Mouse (Mus musculus): Measurements from ENCODE around the gene Mup5. TPM values are rescaled to one million over a fixed set of nuclear protein-coding genes. Genes with fewer than 3 reads are reported as not detected.
"Not testable (repeated sequence)": the region's sequence is repeated elsewhere in the genome, so short reads cannot be mapped to it uniquely, and the experiment has no call there.

Gene Mup5
- polyA plus RNA-seq, 2 experiments: not detected

GRCm38 (mm10) chr4:61813435-61813834, 21.6 kb downstream of the Mup5 start:
- ATAC-seq (ENCODE audit: insufficient read depth): no peak
- H3K27me3 ChIP-seq (ENCODE audit: control insufficient read depth, insufficient read depth, low read length): no peaks in the 10 kb centered on the region

GRCm38 (mm10) chr4:61811193-61811592, 23.8 kb downstream of the Mup5 start:
- not testable (repeated sequence) for ATAC-seq (ENCODE audit: insufficient read depth); H3K4me1 ChIP-seq (replicated peaks; ENCODE audit: control insufficient read depth in 2 of 2, insufficient read depth in 2 of 2, low read length in 1 of 2); H3K36me3 ChIP-seq (replicated peaks; ENCODE audit: control insufficient read depth, insufficient read depth, low read depth); H3K9ac ChIP-seq (replicated peaks); H3K9me3 ChIP-seq (ENCODE audit: control insufficient read depth, low read length); H3K27ac ChIP-seq; H3K27me3 ChIP-seq (ENCODE audit: control insufficient read depth, insufficient read depth, low read length); H3K4me3 ChIP-seq (ENCODE audit: insufficient read depth in 1 of 2, low read depth in 2 of 2, low read length in 2 of 2); H3K4me2 ChIP-seq (ENCODE audit: low read depth); DNase-seq (ENCODE audit: low read depth in 3 of 3, low spot score in 3 of 3)
- TF ChIP-seq CTCF (IDR thresholded peaks at IDR 0.05; ENCODE audit: low read depth): peak; percentile 77
- 14% methylated on average over 2 of the region's 2 CpGs for WGBS (ENCODE audit: insufficient replicate concordance)

More at GRCm38 (mm10) chr4:61813435-61813834, 21.6 kb downstream of the Mup5 start:
- no peak overlapping the region for H3K4me3 ChIP-seq (ENCODE audit: insufficient read depth in 1 of 2, low read depth in 2 of 2, low read length in 2 of 2)
- H3K9me3 ChIP-seq (ENCODE audit: control insufficient read depth, low read length): no peaks in the 10 kb centered on the region; the same call in 1 of the 2 replicates
- no peak overlapping the region for H3K4me2 ChIP-seq (ENCODE audit: low read depth)
- no peak for TF ChIP-seq EP300 (IDR thresholded peaks at IDR 0.05; ENCODE audit: low read depth)
- no peak for TF ChIP-seq CTCF (IDR thresholded peaks at IDR 0.05; ENCODE audit: low read depth)
- no peak for DNase-seq (ENCODE audit: low read depth in 3 of 3, low spot score in 3 of 3)
- 0 out of 4 replicates have a peak, but pooled peaks cover 0 to 2% of the 10 kb centered on the region in 2 experiments for H3K4me1 ChIP-seq (replicated peaks; ENCODE audit: control insufficient read depth in 2 of 2, insufficient read depth in 2 of 2, low read length in 1 of 2)
- no peak overlapping the region for H3K27ac ChIP-seq
- no peak overlapping the region for H3K9ac ChIP-seq (replicated peaks)
- H3K36me3 ChIP-seq (replicated peaks; ENCODE audit: control insufficient read depth, insufficient read depth, low read depth): no peaks in the 10 kb centered on the region

- not testable (repeated sequence) for H3K4me1 ChIP-seq (replicated peaks; ENCODE audit: control insufficient read depth in 2 of 2, insufficient read depth in 2 of 2, low read length in 1 of 2); ATAC-seq (ENCODE audit: insufficient read depth); H3K36me3 ChIP-seq (replicated peaks; ENCODE audit: control insufficient read depth, insufficient read depth, low read depth); H3K27me3 ChIP-seq (ENCODE audit: control insufficient read depth, insufficient read depth, low read length); H3K4me2 ChIP-seq (ENCODE audit: low read depth); H3K4me3 ChIP-seq (ENCODE audit: insufficient read depth in 1 of 2, low read depth in 2 of 2, low read length in 2 of 2); H3K27ac ChIP-seq; H3K9ac ChIP-seq (replicated peaks); DNase-seq (ENCODE audit: low read depth in 3 of 3, low spot score in 3 of 3); H3K9me3 ChIP-seq (ENCODE audit: control insufficient read depth, low read length)
- 59% methylated on average over 3 of the region's 3 CpGs for WGBS (ENCODE audit: insufficient replicate concordance)
These were observed 26.1 kb downstream of the Mup5 start for GRCm38 (mm10) chr4:61808926-61809325.

GRCm38 (mm10) chr4:61789699-61790098, 45.3 kb downstream of the Mup5 start:
- not testable (repeated sequence) for H3K36me3 ChIP-seq (replicated peaks; ENCODE audit: control insufficient read depth, insufficient read depth, low read depth); DNase-seq (ENCODE audit: low read depth in 3 of 3, low spot score in 3 of 3); H3K9ac ChIP-seq (replicated peaks); H3K9me3 ChIP-seq (ENCODE audit: control insufficient read depth, low read length); H3K4me2 ChIP-seq (ENCODE audit: low read depth); H3K27me3 ChIP-seq (ENCODE audit: control insufficient read depth, insufficient read depth, low read length); H3K4me3 ChIP-seq (ENCODE audit: insufficient read depth in 1 of 2, low read depth in 2 of 2, low read length in 2 of 2); H3K4me1 ChIP-seq (replicated peaks; ENCODE audit: control insufficient read depth in 2 of 2, insufficient read depth in 2 of 2, low read length in 1 of 2); H3K27ac ChIP-seq; ATAC-seq (ENCODE audit: insufficient read depth)
- WGBS (ENCODE audit: insufficient replicate concordance): 86% methylated on average over 1 of the region's 1 CpGs

GRCm38 (mm10) chr4:61784231-61784630, 50.8 kb downstream of the Mup5 start:
- not testable (repeated sequence) for H3K9me3 ChIP-seq (ENCODE audit: control insufficient read depth, low read length); DNase-seq (ENCODE audit: low read depth in 3 of 3, low spot score in 3 of 3)
- 65% methylated on average over 1 of the region's 1 CpGs for WGBS (ENCODE audit: insufficient replicate concordance)

GRCm38 (mm10) chr4:61782169-61782568, 52.9 kb downstream of the Mup5 start, which contains the start of gene Mup19:
Gene Mup19, minus strand, starts transcription at chr4:61782269.
- DNase-seq (ENCODE audit: low read depth in 3 of 3, low spot score in 3 of 3); H3K27ac ChIP-seq; H3K4me1 ChIP-seq (replicated peaks; ENCODE audit: control insufficient read depth in 2 of 2, insufficient read depth in 2 of 2, low read length in 1 of 2); ATAC-seq (ENCODE audit: insufficient read depth); H3K36me3 ChIP-seq (replicated peaks; ENCODE audit: control insufficient read depth, insufficient read depth, low read depth); H3K4me2 ChIP-seq (ENCODE audit: low read depth); H3K9me3 ChIP-seq (ENCODE audit: control insufficient read depth, low read length); H3K27me3 ChIP-seq (ENCODE audit: control insufficient read depth, insufficient read depth, low read length); H3K9ac ChIP-seq (replicated peaks); H3K4me3 ChIP-seq (ENCODE audit: insufficient read depth in 1 of 2, low read depth in 2 of 2, low read length in 2 of 2): not testable (repeated sequence)
- 80% methylated on average over 1 of the region's 5 CpGs for WGBS (ENCODE audit: insufficient replicate concordance)

More at GRCm38 (mm10) chr4:61784231-61784630, 50.8 kb downstream of the Mup5 start:
- ATAC-seq (ENCODE audit: insufficient read depth); H3K27me3 ChIP-seq (ENCODE audit: control insufficient read depth, insufficient read depth, low read length); H3K36me3 ChIP-seq (replicated peaks; ENCODE audit: control insufficient read depth, insufficient read depth, low read depth); H3K4me3 ChIP-seq (ENCODE audit: insufficient read depth in 1 of 2, low read depth in 2 of 2, low read length in 2 of 2); H3K27ac ChIP-seq; H3K4me2 ChIP-seq (ENCODE audit: low read depth); H3K4me1 ChIP-seq (replicated peaks; ENCODE audit: control insufficient read depth in 2 of 2, insufficient read depth in 2 of 2, low read length in 1 of 2); H3K9ac ChIP-seq (replicated peaks): not testable (repeated sequence)

Other genes with a start within 250 kb of the Mup5 start
- not detected in 2 replicates for gene Mup17, start 239.4 kb downstream of the Mup5 start, polyA plus RNA-seq (2012; rRNA removed)
- gene Mup17, start 239.4 kb downstream of the Mup5 start, polyA plus RNA-seq (2014; fragmentation: Nextera tagmentation; extraction: Ambion mirVana): not detected in 2 replicates
- not detected in 2 replicates for gene Mup18, start 161.1 kb downstream of the Mup5 start, polyA plus RNA-seq (2012; rRNA removed)
- not detected in 2 replicates for gene Mup18, start 161.1 kb downstream of the Mup5 start, polyA plus RNA-seq (2014; fragmentation: Nextera tagmentation; extraction: Ambion mirVana)
- gene Mup19, start 53.0 kb downstream of the Mup5 start, polyA plus RNA-seq (2012; rRNA removed): not detected in 2 replicates
- not detected in 2 replicates for gene Mup19, start 53.0 kb downstream of the Mup5 start, polyA plus RNA-seq (2014; fragmentation: Nextera tagmentation; extraction: Ambion mirVana)
- not detected in 2 replicates for gene Mup20, start 218.9 kb upstream of the Mup5 start, polyA plus RNA-seq (2012; rRNA removed)
- not detected in 2 replicates for gene Mup20, start 218.9 kb upstream of the Mup5 start, polyA plus RNA-seq (2014; fragmentation: Nextera tagmentation; extraction: Ambion mirVana)